Mouse (Mus musculus): ENCODE data around the gene Nutm2. TPM values are rescaled to one million over a fixed set of nuclear protein-coding genes. Genes with fewer than 3 reads are reported as not detected.

Nutm2 gene
- polyA plus RNA-seq (2012; rRNA removed) = not detected in 2 replicates

GRCm38 (mm10) chr13:50467007-50467406 is at the start of gene Nutm2:
Gene Nutm2 (plus strand): TSS chr13:50467307.
- Histone ChIP-seq H3K4me3 (ENCODE audit: control insufficient read depth, insufficient read depth, low read length) (no peak within 1 kb of the TSS), H3K4me1 (replicated peaks; ENCODE audit: control insufficient read depth, insufficient read depth, low read length) (no peaks in the 10 kb centered on the region), H3K36me3 (ENCODE audit: control insufficient read depth, insufficient read depth, low read length) (no peaks in the 10 kb centered on the region), H3K27me3 (ENCODE audit: control insufficient read depth, insufficient read depth, low read length) (no peaks in the 10 kb centered on the region), H3K27ac (ENCODE audit: control insufficient read depth, insufficient read depth, low read length) (no peak within 1 kb of the TSS)
- no peak for DNase-seq
- TF ChIP-seq CTCF (IDR thresholded peaks at IDR 0.05; ENCODE audit: borderline replicate concordance, control insufficient read depth, extremely low read depth, insufficient read depth, low read length, poor library complexity) (no peak), POLR2A (IDR thresholded peaks at IDR 0.05; ENCODE audit: control insufficient read depth, extremely low read depth, insufficient read depth, low read length, poor library complexity) (no peak)
- WGBS = 80% methylated on average over 4 of the region's 4 CpGs

GRCm38 (mm10) chr13:50417389-50418183 is 49.5 kb upstream of the Nutm2 start, which contains the start of gene Fbxw17:
Gene Fbxw17 (plus strand): TSS chr13:50417864.
- Histone ChIP-seq H3K4me3 (ENCODE audit: control insufficient read depth, insufficient read depth, low read length) (peak within 1 kb of the TSS; percentile 75), H3K27ac (ENCODE audit: control insufficient read depth, insufficient read depth, low read length) (no peak within 1 kb of the TSS), H3K4me1 (replicated peaks; ENCODE audit: control insufficient read depth, insufficient read depth, low read length) (no peaks in the 10 kb centered on the region; the same call in 1 of the 2 replicates), H3K27me3 (ENCODE audit: control insufficient read depth, insufficient read depth, low read length) (no peaks in the 10 kb centered on the region), H3K36me3 (ENCODE audit: control insufficient read depth, insufficient read depth, low read length) (no peaks in the 10 kb centered on the region)
- peak; percentile 66 for DNase-seq
- 11% methylated on average over 35 of the region's 35 CpGs for WGBS
- TF ChIP-seq POLR2A (IDR thresholded peaks at IDR 0.05; ENCODE audit: control insufficient read depth, extremely low read depth, insufficient read depth, low read length, poor library complexity) (peak; percentile 46; the same call in 1 of the 2 replicates), CTCF (IDR thresholded peaks at IDR 0.05; ENCODE audit: borderline replicate concordance, control insufficient read depth, extremely low read depth, insufficient read depth, low read length, poor library complexity) (no peak)

GRCm38 (mm10) chr13:50418421-50418820 is 48.7 kb upstream of the Nutm2 start:
- Histone ChIP-seq H3K27me3 (ENCODE audit: control insufficient read depth, insufficient read depth, low read length) (no peaks in the 10 kb centered on the region), H3K36me3 (ENCODE audit: control insufficient read depth, insufficient read depth, low read length) (no peaks in the 10 kb centered on the region), H3K4me1 (replicated peaks; ENCODE audit: control insufficient read depth, insufficient read depth, low read length) (no peaks in the 10 kb centered on the region; the same call in 1 of the 2 replicates), H3K27ac (ENCODE audit: control insufficient read depth, insufficient read depth, low read length) (no peak overlapping the region), H3K4me3 (ENCODE audit: control insufficient read depth, insufficient read depth, low read length) (no peak overlapping the region)
- TF ChIP-seq POLR2A (IDR thresholded peaks at IDR 0.05; ENCODE audit: control insufficient read depth, extremely low read depth, insufficient read depth, low read length, poor library complexity) = no peak
- TF ChIP-seq CTCF (IDR thresholded peaks at IDR 0.05; ENCODE audit: borderline replicate concordance, control insufficient read depth, extremely low read depth, insufficient read depth, low read length, poor library complexity) = no peak
- DNase-seq = no peak
- 61% methylated on average over 3 of the region's 3 CpGs for WGBS

GRCm38 (mm10) chr13:50423625-50424209 is 43.4 kb upstream of the Nutm2 start:
- H3K27me3 ChIP-seq (ENCODE audit: control insufficient read depth, insufficient read depth, low read length) = no peaks in the 10 kb centered on the region
- no peak for DNase-seq

GRCm38 (mm10) chr13:50424517-50424916 is 42.6 kb upstream of the Nutm2 start:
- H3K4me1 ChIP-seq (replicated peaks; ENCODE audit: control insufficient read depth, insufficient read depth, low read length) = no peaks in the 10 kb centered on the region
- no peak for DNase-seq
- H3K27me3 ChIP-seq (ENCODE audit: control insufficient read depth, insufficient read depth, low read length) = no peaks in the 10 kb centered on the region
- no peak overlapping the region for H3K27ac ChIP-seq (ENCODE audit: control insufficient read depth, insufficient read depth, low read length)
- peaks cover 3% of the 10 kb centered on the region; the same call in 1 of the 2 replicates for H3K36me3 ChIP-seq (ENCODE audit: control insufficient read depth, insufficient read depth, low read length)
- no peak for TF ChIP-seq CTCF (IDR thresholded peaks at IDR 0.05; ENCODE audit: borderline replicate concordance, control insufficient read depth, extremely low read depth, insufficient read depth, low read length, poor library complexity)
- TF ChIP-seq POLR2A (IDR thresholded peaks at IDR 0.05; ENCODE audit: control insufficient read depth, extremely low read depth, insufficient read depth, low read length, poor library complexity) = no peak
- H3K4me3 ChIP-seq (ENCODE audit: control insufficient read depth, insufficient read depth, low read length) = no peak overlapping the region
- 96% methylated on average over 2 of the region's 2 CpGs for WGBS

More at GRCm38 (mm10) chr13:50423625-50424209, 43.4 kb upstream of the Nutm2 start:
- TF ChIP-seq POLR2A (IDR thresholded peaks at IDR 0.05; ENCODE audit: control insufficient read depth, extremely low read depth, insufficient read depth, low read length, poor library complexity) (no peak), CTCF (IDR thresholded peaks at IDR 0.05; ENCODE audit: borderline replicate concordance, control insufficient read depth, extremely low read depth, insufficient read depth, low read length, poor library complexity) (no peak)
- Histone ChIP-seq H3K4me1 (replicated peaks; ENCODE audit: control insufficient read depth, insufficient read depth, low read length) (no peaks in the 10 kb centered on the region; the same call in 1 of the 2 replicates), H3K36me3 (ENCODE audit: control insufficient read depth, insufficient read depth, low read length) (peaks cover 3% of the 10 kb centered on the region; the same call in 1 of the 2 replicates), H3K4me3 (ENCODE audit: control insufficient read depth, insufficient read depth, low read length) (no peak overlapping the region), H3K27ac (ENCODE audit: control insufficient read depth, insufficient read depth, low read length) (no peak overlapping the region)
- 94% methylated on average over 8 of the region's 8 CpGs for WGBS

GRCm38 (mm10) chr13:50426686-50427085 is 40.4 kb upstream of the Nutm2 start:
- H3K36me3 ChIP-seq (ENCODE audit: control insufficient read depth, insufficient read depth, low read length) = peaks cover 3% of the 10 kb centered on the region; the same call in 1 of the 2 replicates
- no peaks in the 10 kb centered on the region for H3K4me1 ChIP-seq (replicated peaks; ENCODE audit: control insufficient read depth, insufficient read depth, low read length)
- 92% methylated on average over 4 of the region's 4 CpGs for WGBS
- H3K4me3 ChIP-seq (ENCODE audit: control insufficient read depth, insufficient read depth, low read length) = no peak overlapping the region
- H3K27me3 ChIP-seq (ENCODE audit: control insufficient read depth, insufficient read depth, low read length) = no peaks in the 10 kb centered on the region
- no peak for DNase-seq
- TF ChIP-seq CTCF (IDR thresholded peaks at IDR 0.05; ENCODE audit: borderline replicate concordance, control insufficient read depth, extremely low read depth, insufficient read depth, low read length, poor library complexity) (no peak), POLR2A (IDR thresholded peaks at IDR 0.05; ENCODE audit: control insufficient read depth, extremely low read depth, insufficient read depth, low read length, poor library complexity) (no peak)
- H3K27ac ChIP-seq (ENCODE audit: control insufficient read depth, insufficient read depth, low read length) = no peak overlapping the region

All from thymus, adult 2 months (tissue).